In the genomic region with DNA sequence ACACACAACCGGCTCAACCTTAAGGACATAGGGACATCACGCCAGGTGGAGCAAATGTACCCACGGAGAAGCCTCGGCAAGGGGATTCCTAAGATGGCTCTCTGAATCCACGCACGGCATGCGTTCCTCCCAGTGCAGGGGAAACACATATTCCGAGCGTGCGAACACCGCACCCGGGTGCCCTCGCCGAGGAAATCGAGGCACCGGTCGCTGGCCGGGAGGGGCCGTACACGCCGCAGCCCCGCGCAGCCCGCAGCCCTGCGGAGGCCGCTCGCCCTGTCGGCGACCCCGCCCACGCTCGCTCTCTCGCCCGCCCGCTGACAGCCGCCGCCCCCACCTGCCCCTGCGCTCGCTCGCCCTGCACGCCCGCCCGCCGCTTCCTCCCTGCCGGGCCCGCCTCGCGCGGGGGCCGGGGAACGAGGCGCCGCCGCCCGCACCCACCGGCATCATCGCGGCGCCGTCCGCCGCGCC, we compare ENCODE assay signal across 8 mouse cellular contexts. TPM values are rescaled to one million over a fixed set of nuclear protein-coding genes. Genes with fewer than 3 reads are reported as not detected.
DNase-seq lines count a peak whose midpoint lies in the region; ATAC-seq and TF ChIP-seq lines count a peak whose summit lies in the region.

No protein-coding gene starts in this region.

- H3K9ac ChIP-seq in heart, adult 2 months (ENCODE audit: low read depth, low read length) = peak overlapping the region; percentile 79
- H3K9ac ChIP-seq in liver, embryonic 15.5 days = peak overlapping the region; percentile 89
- H3K9ac ChIP-seq in neural tube, embryonic 11.5 days (ENCODE audit: low read length) = peak overlapping the region; percentile 64

- peaks cover 21% of the 10 kb centered on the region for H3K4me1 ChIP-seq in embryonic facial prominence, embryonic 10.5 days
- H3K4me1 ChIP-seq in heart, adult 2 months (ENCODE audit: control insufficient read depth, insufficient read depth, low read length) = peaks cover 8% of the 10 kb centered on the region
- peaks cover 36% of the 10 kb centered on the region for H3K4me1 ChIP-seq in liver, embryonic 15.5 days (replicated peaks)
- peaks cover 6% of the 10 kb centered on the region; the same call in 1 of the 2 replicates for H3K4me1 ChIP-seq in neural tube, embryonic 11.5 days (ENCODE audit: control insufficient read depth, insufficient read depth, low read length)

- H3K36me3 ChIP-seq in embryonic facial prominence, embryonic 10.5 days (replicated peaks) = no peaks in the 10 kb centered on the region
- no peaks in the 10 kb centered on the region; the same call in 1 of the 2 replicates for H3K36me3 ChIP-seq in heart, adult 2 months (ENCODE audit: control insufficient read depth, insufficient read depth, low read length)
- no peaks in the 10 kb centered on the region for H3K36me3 ChIP-seq in liver, embryonic 15.5 days (replicated peaks)
- H3K36me3 ChIP-seq in neural tube, embryonic 11.5 days (ENCODE audit: control insufficient read depth, insufficient read depth, low read length) = no peaks in the 10 kb centered on the region

- peaks cover 61% of the 10 kb centered on the region for H3K27me3 ChIP-seq in embryonic facial prominence, embryonic 10.5 days (replicated peaks; ENCODE audit: low read depth, poor library complexity, severe bottlenecking)
- H3K27me3 ChIP-seq in heart, adult 2 months (ENCODE audit: control insufficient read depth, insufficient read depth, low read length) = no peaks in the 10 kb centered on the region
- peaks cover 22% of the 10 kb centered on the region for H3K27me3 ChIP-seq in liver, embryonic 15.5 days
- H3K27me3 ChIP-seq in neural tube, embryonic 11.5 days (ENCODE audit: control insufficient read depth, insufficient read depth, low read length) = peaks cover 20% of the 10 kb centered on the region

- peak overlapping the region; percentile 99 for H3K4me2 ChIP-seq in liver, embryonic 15.5 days
- peak overlapping the region; percentile 96 for H3K4me2 ChIP-seq in neural tube, embryonic 11.5 days (ENCODE audit: low read depth)

- TF ChIP-seq POLR2A in heart, adult 2 months (IDR thresholded peaks at IDR 0.05; ENCODE audit: insufficient read depth, low read depth, low read length) = no peak

- TF ChIP-seq EP300 in heart, adult 2 months (IDR thresholded peaks at IDR 0.05; ENCODE audit: insufficient read depth, low read depth, low read length) = no peak

- intact Hi-C loops in heart, adult 2 months (cut with DNase I) = loop anchor here (5.0 kb wide), 1 partner anchor 35 kb away; no protein-coding TSS in a partner anchor

- H3K27ac ChIP-seq in embryonic facial prominence, embryonic 10.5 days (replicated peaks) = peak overlapping the region; percentile 81
- peak overlapping the region; percentile 78 for H3K27ac ChIP-seq in heart, adult 2 months
- H3K27ac ChIP-seq in liver, embryonic 15.5 days (replicated peaks) = peak overlapping the region; percentile 96
- peak overlapping the region; percentile 81 for H3K27ac ChIP-seq in neural tube, embryonic 11.5 days (ENCODE audit: low read depth, low read length)

- H3K4me3 ChIP-seq in embryonic facial prominence, embryonic 10.5 days = peak overlapping the region; percentile 82
- H3K4me3 ChIP-seq in heart, adult 2 months = peak overlapping the region; percentile 92
- H3K4me3 ChIP-seq in liver, embryonic 15.5 days (replicated peaks) = peak overlapping the region; percentile 82
- H3K4me3 ChIP-seq in neural tube, embryonic 11.5 days (ENCODE audit: low read depth, low read length) = peak overlapping the region; percentile 74

- no peaks in the 10 kb centered on the region for H3K9me3 ChIP-seq in embryonic facial prominence, embryonic 10.5 days
- no peaks in the 10 kb centered on the region for H3K9me3 ChIP-seq in liver, embryonic 15.5 days (replicated peaks)
- H3K9me3 ChIP-seq in neural tube, embryonic 11.5 days (ENCODE audit: control insufficient read depth, low read length) = no peaks in the 10 kb centered on the region

- no peak for TF ChIP-seq CTCF in heart, adult 2 months (IDR thresholded peaks at IDR 0.05)

- peak; percentile 57 for DNase-seq in ovary, adult 18-20 months (ENCODE audit: low spot score)
- DNase-seq in ovary, postnatal 10 days (ENCODE audit: low spot score) = no peak
- no peak for DNase-seq in embryonic facial prominence, embryonic 10.5 days (ENCODE audit: low spot score)
- peak; percentile 82 to 87 for DNase-seq in heart, adult 2 months
- peak; percentile 55 for DNase-seq in kidney, adult 8-10 months
- peak; percentile 44 for DNase-seq in neural tube, embryonic 11.5 days (ENCODE audit: low spot score)
- DNase-seq in testis, postnatal 14 days (ENCODE audit: low spot score) = peak; percentile 81

- peak; percentile 78 for ATAC-seq in liver, embryonic 15.5 days (ENCODE audit: insufficient read depth)
- ATAC-seq in neural tube, embryonic 11.5 days (ENCODE audit: insufficient read depth, low FRiP score, low TSS enrichment) = peak; percentile 59

- under 1% methylated on average over 63 of the region's 63 CpGs for WGBS in embryonic facial prominence, embryonic 10.5 days
- WGBS in heart, adult 2 months = 2% methylated on average over 63 of the region's 63 CpGs
- 0% methylated on average over 48 of the region's 63 CpGs for WGBS in liver, embryonic 15.5 days (ENCODE audit: insufficient replicate concordance)
- under 1% methylated on average over 22 of the region's 63 CpGs for WGBS in neural tube, embryonic 11.5 days

- peaks cover 2% of the 10 kb centered on the region; the same call in 1 of the 2 replicates for H3K79me2 ChIP-seq in heart, adult 2 months (replicated peaks; ENCODE audit: control insufficient read depth, insufficient read depth, low read length)

RNA-seq across cellular contexts. Expression of a gene that starts 0.5 kb away (rescaled TPM):
- 4.1 and 5.1 TPM in 2 replicates for polyA plus RNA-seq in embryonic facial prominence, embryonic 10.5 days (2016; fragmentation: Nextera tagmentation; extraction: Ambion mirVana)
- 10 to 100 TPM; 18.0 to 18.1 TPM for total RNA-seq in heart, adult 2 months (2021)
- polyA plus RNA-seq in heart, adult 2 months (2012; rRNA removed) = 11.8 and 16.6 TPM in 2 replicates
- 3.6 and 3.7 TPM in 2 replicates for polyA plus RNA-seq in liver, embryonic 15.5 days (2015; fragmentation: Nextera tagmentation; extraction: Ambion mirVana)
- polyA plus RNA-seq in neural tube, embryonic 11.5 days (2014; fragmentation: Nextera tagmentation; extraction: Ambion mirVana) = 10.2 and 11.8 TPM in 2 replicates

RNA-seq across cellular contexts. Expression of a gene that starts 59.3 kb away (rescaled TPM):
- 580 and 594 TPM in 2 replicates for polyA plus RNA-seq in embryonic facial prominence, embryonic 10.5 days (2016; fragmentation: Nextera tagmentation; extraction: Ambion mirVana)
- total RNA-seq in heart, adult 2 months (2021) = 1,000 to 10,000 TPM; 1,131 to 1,298 TPM
- 163 and 316 TPM in 2 replicates for polyA plus RNA-seq in heart, adult 2 months (2012; rRNA removed)
- 397 and 473 TPM in 2 replicates for polyA plus RNA-seq in liver, embryonic 15.5 days (2015; fragmentation: Nextera tagmentation; extraction: Ambion mirVana)
- polyA plus RNA-seq in neural tube, embryonic 11.5 days (2014; fragmentation: Nextera tagmentation; extraction: Ambion mirVana) = 613 and 635 TPM in 2 replicates

Comparison
In these comparisons a context has a peak if more than half of its experiments do, and no peak if none do; other contexts are left out.
1. DNase-seq: peak in ovary, adult 18-20 months (single experiment), heart, adult 2 months (2 of 2), kidney, adult 8-10 months (2 of 2), neural tube, embryonic 11.5 days (single experiment) and testis, postnatal 14 days (single experiment); none in ovary, postnatal 10 days (single experiment) and embryonic facial prominence, embryonic 10.5 days (single experiment).
2. Peak in every context shown above with its lines, with median percentiles within 50 percentile points of each other: H3K27ac ChIP-seq, H3K4me3 ChIP-seq and H3K9ac ChIP-seq.